Mouse (Mus musculus) lung, postnatal 0 days (tissue): ENCODE measurements at regions not wholly inside any gene's neighbourhood (a gene's known extent, or its start where the extent isn't known, plus 50 kb on each side); places are given as distances from the start of the nearest gene placed in this dataset.

ENCODE experiments used
- CTCF ChIP-seq: IDR thresholded peaks from 2 replicates; pipeline ENCODE4 v1.5.1; 2016; ENCODE audit warnings: antibody characterized with exemption, mild to moderate bottlenecking
- EP300 ChIP-seq: IDR thresholded peaks from 2 replicates; pipeline ENCODE4 v1.6.1; 2016; ENCODE audit warnings: antibody characterized with exemption, mild to moderate bottlenecking, control low read depth

GRCm38 (mm10) chr16:48155355-48155754 lies 128.2 kb upstream of the Dppa4 start:
- TF ChIP-seq CTCF (no peak), EP300 (no peak)
